Comparison of ENCODE assay signal across 8 mouse cellular contexts in genomic region chr11:6546205-6547013, GRCm38 (mm10). TPM values are rescaled to one million over a fixed set of nuclear protein-coding genes. Genes with fewer than 3 reads are reported as not detected.
DNase-seq lines count a peak whose midpoint lies in the region; ATAC-seq lines count a peak whose summit lies in the region.

Gene Ccm2 (plus strand): TSS chr11:6546887.

- peak within 1 kb of the TSS; percentile 95 for H3K27ac ChIP-seq in hindbrain, embryonic 12.5 days

- H3K4me2 ChIP-seq in hindbrain, embryonic 12.5 days (replicated peaks): peak within 1 kb of the TSS; percentile 69

- H3K36me3 ChIP-seq in hindbrain, embryonic 12.5 days: no peaks in the 10 kb centered on the region

- H3K27me3 ChIP-seq in hindbrain, embryonic 12.5 days: no peaks in the 10 kb centered on the region

- H3K4me1 ChIP-seq in hindbrain, embryonic 12.5 days: peaks cover 12% of the 10 kb centered on the region

- H3K9ac ChIP-seq in hindbrain, embryonic 12.5 days: peak within 1 kb of the TSS; percentile 97

- DNase-seq in NIH3T3 (ENCODE audit: low read depth): peak; percentile 99
- peak; percentile 99 to 100 for DNase-seq in cerebellum, postnatal 10 days
- peak; percentile 92 to 93 for DNase-seq in frontal cortex, postnatal 10 days (ENCODE audit: low spot score in 2 of 2)
- peak; percentile 92 to 96 for DNase-seq in layer of hippocampus, postnatal 14 days (ENCODE audit: low spot score in 2 of 2)
- peak; percentile 99 for DNase-seq in lung, postnatal 14 days
- peak; percentile 84 for DNase-seq in retina, adult 2 months (ENCODE audit: low read depth, low spot score)
- peak; percentile 92 to 93 for DNase-seq in thymus, postnatal 36 days

- H3K9me3 ChIP-seq in hindbrain, embryonic 12.5 days (replicated peaks): no peaks in the 10 kb centered on the region

- ATAC-seq in hindbrain, embryonic 12.5 days (ENCODE audit: low FRiP score): peak; percentile 97

- H3K4me3 ChIP-seq in hindbrain, embryonic 12.5 days: peak within 1 kb of the TSS; percentile 95

- WGBS in hindbrain, embryonic 12.5 days: under 1% methylated on average over 37 of the region's 57 CpGs

RNA-seq across cellular contexts. Expression of gene Ccm2, which starts in this region (rescaled TPM):
- 89.5 and 95.8 TPM in 2 replicates for polyA plus RNA-seq in hindbrain, embryonic 12.5 days (2016; fragmentation: Nextera tagmentation; extraction: Ambion mirVana)
- 10 to 100 TPM; 51.8 to 54.5 TPM for total RNA-seq in layer of hippocampus, postnatal 14 days (2021)

Comparison
In these comparisons a context has a peak if more than half of its experiments do, and no peak if none do; other contexts are left out.
1. Peak in every context shown above with its lines: DNase-seq, ATAC-seq, H3K4me3 ChIP-seq and H3K27ac ChIP-seq.